Mouse (Mus musculus) small intestine, adult 2 months (tissue): ENCODE results near the gene Efcab5.
"Not testable (repeated sequence)": the region's sequence is repeated elsewhere in the genome, so short reads cannot be mapped to it uniquely, and the experiment has no call there.

Experiments
- CTCF ChIP-seq: fragments of 200-500 bp; IDR thresholded peaks from 2 replicates; pipeline ENCODE4 v1.5.1; 2012; ENCODE audit warnings: low read depth, mild to moderate bottlenecking, control low read depth, inconsistent platforms, low read length, moderate library complexity, mixed read lengths; ENCODE audit not compliant: insufficient replicate concordance, insufficient read length; ENCODE audit errors: extremely low read depth
- POLR2A ChIP-seq: fragments of 200-500 bp; IDR thresholded peaks from 2 replicates; pipeline ENCODE4 v1.6.1; 2012; ENCODE audit warnings: low read depth, mild to moderate bottlenecking, control low read depth, inconsistent platforms, low read length, moderate library complexity

GRCm38 (mm10) chr11:77149783-77150630 is 38.8 kb downstream of the Efcab5 start:
- not testable (repeated sequence) for TF ChIP-seq POLR2A, CTCF
